In genomic region chr11:90306067-90306466, GRCm38 (mm10) we compare ENCODE assay signal across 19 mouse cellular contexts. TPM values are rescaled to one million over a fixed set of nuclear protein-coding genes. Genes with fewer than 3 reads are reported as not detected.
DNase-seq lines count a peak whose midpoint lies in the region; ATAC-seq and TF ChIP-seq lines count a peak whose summit lies in the region.
"Had no signal": no experiment of that assay in that cellular context is flagged by ENCODE, and none has a peak within 500 bp of the region (broad histone marks: within the 10 kb centered on the region; RNA-seq: fewer than 3 reads in every experiment).

No protein-coding gene starts in this region.

- no peaks in the 10 kb centered on the region for H3K9me3 ChIP-seq in intestine, embryonic 14.5 days (ENCODE audit: control insufficient read depth, low read length)
- no peaks in the 10 kb centered on the region for H3K9me3 ChIP-seq in intestine, postnatal 0 days (ENCODE audit: control insufficient read depth)
- H3K9me3 ChIP-seq in midbrain, embryonic 11.5 days (ENCODE audit: control insufficient read depth, low read length): no peaks in the 10 kb centered on the region
- H3K9me3 ChIP-seq in midbrain, embryonic 15.5 days: no peaks in the 10 kb centered on the region
- H3K9me3 ChIP-seq: embryonic facial prominence, embryonic 13.5 days; forebrain, embryonic 10.5 days; forebrain, embryonic 12.5 days had no signal

- H3K27me3 ChIP-seq in intestine, embryonic 14.5 days (replicated peaks; ENCODE audit: control insufficient read depth, insufficient read depth, low read length): no peaks in the 10 kb centered on the region
- no peaks in the 10 kb centered on the region for H3K27me3 ChIP-seq in intestine, postnatal 0 days (replicated peaks; ENCODE audit: control insufficient read depth, insufficient read depth, low read length)
- no peaks in the 10 kb centered on the region for H3K27me3 ChIP-seq in midbrain, embryonic 11.5 days (ENCODE audit: control insufficient read depth, insufficient read depth, low read length)
- no peaks in the 10 kb centered on the region for H3K27me3 ChIP-seq in midbrain, embryonic 15.5 days (replicated peaks)
- no peaks in the 10 kb centered on the region for H3K27me3 ChIP-seq in myocyte (ENCODE audit: control insufficient read depth, insufficient read depth, insufficient read length)
- H3K27me3 ChIP-seq: embryonic facial prominence, embryonic 13.5 days; forebrain, embryonic 12.5 days had no signal

- TF ChIP-seq CTCF in intestine, postnatal 0 days (IDR thresholded peaks at IDR 0.05; ENCODE audit: low read depth): no peak

- no peak for ATAC-seq in intestine, embryonic 14.5 days (replicated peaks; ENCODE audit: low FRiP score, low TSS enrichment, low read depth)
- ATAC-seq in intestine, postnatal 0 days: no peak
- no peak for ATAC-seq in midbrain, embryonic 11.5 days (ENCODE audit: low FRiP score)
- ATAC-seq in midbrain, embryonic 15.5 days (replicated peaks): no peak
- ATAC-seq: forebrain, embryonic 16.5 days had no signal

- no peak overlapping the region for H3K9ac ChIP-seq in intestine, embryonic 14.5 days (ENCODE audit: low read length)
- no peak overlapping the region for H3K9ac ChIP-seq in intestine, postnatal 0 days (ENCODE audit: low read depth, low read length)
- H3K9ac ChIP-seq in midbrain, embryonic 11.5 days (ENCODE audit: low read length): no peak overlapping the region
- no peak overlapping the region for H3K9ac ChIP-seq in midbrain, embryonic 15.5 days
- H3K9ac ChIP-seq: embryonic facial prominence, embryonic 13.5 days; forebrain, embryonic 12.5 days had no signal

- H3K4me2 ChIP-seq in intestine, embryonic 14.5 days (ENCODE audit: low read length): no peak overlapping the region
- no peak overlapping the region for H3K4me2 ChIP-seq in intestine, postnatal 0 days (replicated peaks; ENCODE audit: low read depth)
- H3K4me2 ChIP-seq in midbrain, embryonic 11.5 days: no peak overlapping the region
- no peak overlapping the region for H3K4me2 ChIP-seq in midbrain, embryonic 15.5 days
- no peak overlapping the region for H3K4me2 ChIP-seq in myocyte (ENCODE audit: low read depth)
- H3K4me2 ChIP-seq: embryonic facial prominence, embryonic 13.5 days; forebrain, embryonic 12.5 days had no signal

- 90% methylated on average over 5 of the region's 5 CpGs for WGBS in intestine, embryonic 14.5 days
- 89% methylated on average over 5 of the region's 5 CpGs for WGBS in intestine, postnatal 0 days
- WGBS in midbrain, embryonic 11.5 days: 84% methylated on average over 5 of the region's 5 CpGs
- WGBS in midbrain, embryonic 15.5 days: 90% methylated on average over 5 of the region's 5 CpGs

- no peak for TF ChIP-seq POLR2A in myocyte (IDR thresholded peaks at IDR 0.05; ENCODE audit: insufficient read length, low read depth)

- no peaks in the 10 kb centered on the region for H3K36me3 ChIP-seq in intestine, embryonic 14.5 days (ENCODE audit: control insufficient read depth, insufficient read depth, low read length)
- no peaks in the 10 kb centered on the region for H3K36me3 ChIP-seq in intestine, postnatal 0 days (ENCODE audit: control insufficient read depth, insufficient read depth)
- no peaks in the 10 kb centered on the region for H3K36me3 ChIP-seq in midbrain, embryonic 11.5 days (ENCODE audit: control insufficient read depth, insufficient read depth, low read length)
- H3K36me3 ChIP-seq in midbrain, embryonic 15.5 days (replicated peaks): no peaks in the 10 kb centered on the region
- H3K36me3 ChIP-seq in myocyte (ENCODE audit: control insufficient read depth, insufficient read depth): no peaks in the 10 kb centered on the region
- H3K36me3 ChIP-seq: embryonic facial prominence, embryonic 13.5 days; forebrain, embryonic 10.5 days; forebrain, embryonic 12.5 days had no signal

- no peaks in the 10 kb centered on the region for H3K79me2 ChIP-seq in myocyte (ENCODE audit: control insufficient read depth, insufficient read depth)

- no peak overlapping the region for H3K27ac ChIP-seq in intestine, embryonic 14.5 days (ENCODE audit: low read depth)
- no peak overlapping the region for H3K27ac ChIP-seq in intestine, postnatal 0 days (ENCODE audit: low read depth, low read length)
- H3K27ac ChIP-seq in midbrain, embryonic 11.5 days (ENCODE audit: low read depth, low read length): no peak overlapping the region
- no peak overlapping the region for H3K27ac ChIP-seq in midbrain, embryonic 15.5 days
- H3K27ac ChIP-seq: embryonic facial prominence, embryonic 13.5 days; forebrain, embryonic 10.5 days; forebrain, embryonic 12.5 days had no signal

- H3ac ChIP-seq in myocyte (ENCODE audit: control insufficient read depth, insufficient read length): no peak overlapping the region

- H3K4me3 ChIP-seq in intestine, embryonic 14.5 days (ENCODE audit: low read depth, low read length): no peak overlapping the region
- no peak overlapping the region for H3K4me3 ChIP-seq in intestine, postnatal 0 days (ENCODE audit: low read depth, low read length)
- no peak overlapping the region for H3K4me3 ChIP-seq in midbrain, embryonic 11.5 days (ENCODE audit: low read depth, low read length)
- no peak overlapping the region for H3K4me3 ChIP-seq in midbrain, embryonic 15.5 days
- H3K4me3 ChIP-seq in myocyte: no peak overlapping the region
- H3K4me3 ChIP-seq: embryonic facial prominence, embryonic 13.5 days; erythroblast, embryonic 14.5 days; forebrain, embryonic 10.5 days; forebrain, embryonic 12.5 days had no signal

- H3K4me1 ChIP-seq in intestine, embryonic 14.5 days (replicated peaks; ENCODE audit: control insufficient read depth, insufficient read depth, low read length): no peaks in the 10 kb centered on the region
- H3K4me1 ChIP-seq in intestine, postnatal 0 days (replicated peaks; ENCODE audit: control insufficient read depth, insufficient read depth, low read length): no peaks in the 10 kb centered on the region
- no peaks in the 10 kb centered on the region for H3K4me1 ChIP-seq in midbrain, embryonic 11.5 days (ENCODE audit: control insufficient read depth, insufficient read depth, low read length)
- H3K4me1 ChIP-seq in midbrain, embryonic 15.5 days: no peaks in the 10 kb centered on the region
- H3K4me1 ChIP-seq: embryonic facial prominence, embryonic 13.5 days; forebrain, embryonic 10.5 days had no signal

- DNase-seq in intestine, embryonic 14.5 days (ENCODE audit: low spot score): peak; percentile 36
- peak; percentile 75 for DNase-seq in midbrain, embryonic 11.5 days (ENCODE audit: low spot score, missing footprints)
- DNase-seq in adrenal gland, postnatal 14 days: no peak
- DNase-seq: adrenal gland, adult 2 months; adrenal gland, postnatal 10 days; adrenal gland, postnatal 36 days; cerebellum, adult 11-12 months; cerebellum, adult 2 months; cerebellum, adult 9-10 months; cerebellum, postnatal 10 days; cerebellum, postnatal 25 days had no signal

TF ChIP-seq in myocyte, 11 proteins besides CTCF, POLR2A, EP300 and RAD21:
- TF ChIP-seq MYOD1 (IDR thresholded peaks at IDR 0.05; ENCODE audit: control insufficient read depth in 1 of 3, insufficient read length in 2 of 3, low read depth in 2 of 3) (peak; percentile 7 to 95 (median 94)), TCF3 (IDR thresholded peaks at IDR 0.05; ENCODE audit: insufficient read length, low read depth) (peak; percentile 92), TCF12 (IDR thresholded peaks at IDR 0.05; ENCODE audit: insufficient read depth, poor library complexity, severe bottlenecking) (peak; percentile 87), USF1 (IDR thresholded peaks at IDR 0.05; ENCODE audit: low read depth) (no peak), MYOG (IDR thresholded peaks at IDR 0.05; ENCODE audit: control insufficient read depth in 1 of 3, insufficient read depth in 1 of 3, insufficient read length in 2 of 3, low read depth in 2 of 3) (peak; percentile 67 to 94 (median 73))

RNA-seq across cellular contexts. Expression of gene Mmd, which starts 56.8 kb away (rescaled TPM):
- polyA plus RNA-seq in intestine, embryonic 14.5 days (2014; fragmentation: Nextera tagmentation; extraction: Ambion mirVana): 35.5 and 41.1 TPM in 2 replicates
- polyA plus RNA-seq in intestine, postnatal 0 days (2015; fragmentation: Nextera tagmentation; extraction: Ambion mirVana): 36.5 and 38.5 TPM in 2 replicates
- polyA plus RNA-seq in midbrain, embryonic 11.5 days (2014; fragmentation: Nextera tagmentation; extraction: Ambion mirVana): 48.1 and 51.9 TPM in 2 replicates
- polyA plus RNA-seq in midbrain, embryonic 15.5 days (2015; fragmentation: Nextera tagmentation; extraction: Ambion mirVana): 120 and 125 TPM in 2 replicates
- polyA plus RNA-seq in myocyte (2012; fragmentation: generic; extraction: Trizol): 36.0 TPM
- total RNA-seq in adrenal gland, postnatal 14 days (2021): 68.3 and 87.3 TPM in 2 replicates
